Mouse (Mus musculus): Measurements from ENCODE around the gene Tnni3k. TPM values are rescaled to one million over a fixed set of nuclear protein-coding genes. Genes with fewer than 3 reads are reported as not detected.

Gene Tnni3k
- polyA plus RNA-seq, 1 experiment = not detected

DNA sequence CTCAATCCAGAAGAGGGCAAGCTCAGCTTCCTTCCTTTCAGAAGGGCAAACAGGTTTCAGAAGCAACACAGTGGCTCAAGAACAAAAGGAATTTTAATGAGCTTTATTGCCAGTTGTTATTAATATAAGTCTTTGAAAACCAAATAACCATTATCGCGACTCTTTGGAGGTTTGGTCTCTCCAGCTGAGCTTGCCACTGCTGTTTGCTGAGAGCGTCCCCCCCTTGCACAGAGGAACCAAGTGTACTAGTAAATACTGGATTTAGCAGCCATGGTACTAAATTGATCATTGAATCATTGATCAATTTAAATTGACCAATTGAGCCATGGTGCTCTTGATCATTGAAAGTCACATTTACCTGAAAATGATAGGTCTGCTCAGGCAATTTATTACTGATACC, 202.9 kb downstream of the Tnni3k start:
- H3K27me3 ChIP-seq (ENCODE audit: control insufficient read depth, insufficient read depth, low read length) = no peaks in the 10 kb centered on the region
- H3K27ac ChIP-seq (ENCODE audit: insufficient read depth, low read length) = no peak overlapping the region
- no peak for DNase-seq (ENCODE audit: low read depth in 1 of 2, low spot score in 2 of 2)
- no peak overlapping the region for H3K4me3 ChIP-seq (ENCODE audit: extremely low read depth, insufficient read depth, insufficient read length)
- TF ChIP-seq POLR2A (IDR thresholded peaks at IDR 0.05; ENCODE audit: low read depth, low read length) = no peak
- no peak for TF ChIP-seq CTCF (IDR thresholded peaks at IDR 0.05; ENCODE audit: extremely low read depth, insufficient read depth, insufficient read length, insufficient replicate concordance)
- 90% methylated on average over 3 of the region's 3 CpGs for WGBS
- H3K36me3 ChIP-seq (ENCODE audit: control insufficient read depth, insufficient read depth, low read length) = no peaks in the 10 kb centered on the region
- H3K4me1 ChIP-seq (ENCODE audit: control insufficient read depth, insufficient read depth, insufficient read length) = no peaks in the 10 kb centered on the region

DNA sequence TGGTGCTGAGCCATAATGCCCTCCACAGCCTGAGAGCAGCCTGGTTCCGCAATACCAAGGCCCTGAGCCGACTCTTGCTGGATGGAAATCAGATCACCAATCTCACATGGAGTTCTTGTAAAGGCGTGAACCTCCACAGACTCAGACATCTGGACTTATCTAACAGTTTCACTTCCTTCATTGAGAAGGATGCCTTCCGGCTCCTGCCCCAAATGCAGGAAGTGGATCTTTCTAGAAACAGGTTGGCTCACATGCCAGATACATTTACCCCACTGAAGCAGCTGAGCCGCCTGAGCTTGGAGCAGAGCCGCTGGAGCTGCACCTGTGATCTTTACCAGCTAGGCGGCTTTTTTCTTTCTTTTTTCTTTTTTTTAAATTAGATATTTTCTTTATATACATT, 213.0 kb downstream of the Tnni3k start:
- Histone ChIP-seq H3K4me1 (ENCODE audit: control insufficient read depth, insufficient read depth, insufficient read length) (no peaks in the 10 kb centered on the region), H3K4me3 (ENCODE audit: extremely low read depth, insufficient read depth, insufficient read length) (no peak overlapping the region), H3K27ac (ENCODE audit: insufficient read depth, low read length) (no peak overlapping the region), H3K27me3 (ENCODE audit: control insufficient read depth, insufficient read depth, low read length) (no peaks in the 10 kb centered on the region), H3K36me3 (ENCODE audit: control insufficient read depth, insufficient read depth, low read length) (no peaks in the 10 kb centered on the region)
- TF ChIP-seq CTCF (IDR thresholded peaks at IDR 0.05; ENCODE audit: extremely low read depth, insufficient read depth, insufficient read length, insufficient replicate concordance) = no peak
- TF ChIP-seq POLR2A (IDR thresholded peaks at IDR 0.05; ENCODE audit: low read depth, low read length) = no peak
- DNase-seq (ENCODE audit: low read depth in 1 of 2, low spot score in 2 of 2) = no peak
- 59% methylated on average over 7 of the region's 7 CpGs for WGBS

DNA sequence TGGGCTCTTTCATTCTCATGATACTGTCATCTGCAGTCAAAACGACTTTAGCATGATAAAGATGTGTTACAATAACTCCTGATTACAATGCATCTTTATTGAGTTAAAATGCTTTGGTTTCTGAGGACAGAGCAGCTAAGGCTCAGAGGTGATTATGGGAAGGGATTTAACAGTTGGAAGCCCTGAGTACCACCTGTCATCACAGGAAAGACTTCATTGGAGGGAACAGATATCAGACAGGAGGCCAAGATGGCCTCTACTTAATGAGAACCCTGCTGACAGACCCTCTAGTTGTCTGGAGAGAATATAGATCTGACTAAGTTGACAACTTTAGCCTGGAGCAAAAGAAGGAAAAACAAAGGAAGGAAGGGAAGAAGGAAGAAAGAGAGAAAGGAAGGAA, 214.1 kb downstream of the Tnni3k start:
- Histone ChIP-seq H3K4me3 (ENCODE audit: extremely low read depth, insufficient read depth, insufficient read length) (no peak overlapping the region), H3K4me1 (ENCODE audit: control insufficient read depth, insufficient read depth, insufficient read length) (no peaks in the 10 kb centered on the region), H3K27ac (ENCODE audit: insufficient read depth, low read length) (no peak overlapping the region), H3K27me3 (ENCODE audit: control insufficient read depth, insufficient read depth, low read length) (no peaks in the 10 kb centered on the region), H3K36me3 (ENCODE audit: control insufficient read depth, insufficient read depth, low read length) (no peaks in the 10 kb centered on the region)
- DNase-seq (ENCODE audit: low read depth in 1 of 2, low spot score in 2 of 2) = no peak
- WGBS = 75% methylated on average over 1 of the region's 1 CpGs
- TF ChIP-seq POLR2A (IDR thresholded peaks at IDR 0.05; ENCODE audit: low read depth, low read length) = no peak

DNA sequence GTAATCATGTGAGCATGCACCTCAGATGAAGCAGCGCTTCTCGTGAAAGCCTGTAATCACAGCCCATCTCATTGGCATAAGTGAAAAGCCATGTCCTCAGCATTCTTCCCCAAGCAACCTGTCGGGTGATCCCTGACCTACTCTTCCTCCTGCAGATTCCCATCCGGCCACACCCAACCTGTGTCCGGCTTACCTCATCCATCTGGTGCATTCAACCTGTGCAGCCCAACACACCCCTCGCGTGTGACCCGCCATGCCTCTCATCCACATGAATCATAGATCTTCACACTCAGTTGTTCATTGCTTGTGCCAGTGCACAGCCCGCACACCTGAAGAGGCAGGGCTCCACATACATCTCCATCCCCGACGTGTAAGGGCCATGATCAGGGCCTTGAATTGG, 217.3 kb downstream of the Tnni3k start:
- H3K36me3 ChIP-seq (ENCODE audit: control insufficient read depth, insufficient read depth, low read length) = no peaks in the 10 kb centered on the region
- TF ChIP-seq POLR2A (IDR thresholded peaks at IDR 0.05; ENCODE audit: low read depth, low read length) (no peak), CTCF (IDR thresholded peaks at IDR 0.05; ENCODE audit: extremely low read depth, insufficient read depth, insufficient read length, insufficient replicate concordance) (no peak)
- H3K27ac ChIP-seq (ENCODE audit: insufficient read depth, low read length) = no peak overlapping the region
- 91% methylated on average over 11 of the region's 11 CpGs for WGBS
- no peaks in the 10 kb centered on the region for H3K4me1 ChIP-seq (ENCODE audit: control insufficient read depth, insufficient read depth, insufficient read length)
- no peak for DNase-seq (ENCODE audit: low read depth in 1 of 2, low spot score in 2 of 2)
- no peak overlapping the region for H3K4me3 ChIP-seq (ENCODE audit: extremely low read depth, insufficient read depth, insufficient read length)
- H3K27me3 ChIP-seq (ENCODE audit: control insufficient read depth, insufficient read depth, low read length) = no peaks in the 10 kb centered on the region

DNA sequence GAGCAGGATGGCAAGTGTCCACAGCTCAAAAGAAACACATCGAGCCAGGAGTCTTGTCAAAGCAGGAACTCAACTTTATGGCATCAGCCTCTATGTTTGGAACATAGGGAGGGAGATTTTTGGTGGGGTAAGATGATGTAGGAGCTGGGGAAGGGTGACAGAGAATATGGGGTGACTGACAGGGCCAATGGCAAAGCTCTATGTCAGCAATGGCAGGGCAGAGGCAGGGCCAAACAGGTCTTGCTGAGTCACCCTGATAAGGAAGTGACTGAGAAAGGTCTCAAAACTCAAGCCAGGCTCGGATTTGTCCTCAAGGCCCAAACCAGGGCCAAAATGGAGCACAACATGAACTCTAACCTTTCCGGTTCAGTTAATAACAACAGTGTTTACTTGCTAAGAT, 219.1 kb downstream of the Tnni3k start:
- TF ChIP-seq CTCF (IDR thresholded peaks at IDR 0.05; ENCODE audit: extremely low read depth, insufficient read depth, insufficient read length, insufficient replicate concordance) (no peak), POLR2A (IDR thresholded peaks at IDR 0.05; ENCODE audit: low read depth, low read length) (no peak)
- Histone ChIP-seq H3K27me3 (ENCODE audit: control insufficient read depth, insufficient read depth, low read length) (no peaks in the 10 kb centered on the region), H3K4me1 (ENCODE audit: control insufficient read depth, insufficient read depth, insufficient read length) (no peaks in the 10 kb centered on the region), H3K27ac (ENCODE audit: insufficient read depth, low read length) (no peak overlapping the region), H3K36me3 (ENCODE audit: control insufficient read depth, insufficient read depth, low read length) (no peaks in the 10 kb centered on the region), H3K4me3 (ENCODE audit: extremely low read depth, insufficient read depth, insufficient read length) (no peak overlapping the region)
- no peak for DNase-seq (ENCODE audit: low read depth in 1 of 2, low spot score in 2 of 2)
- WGBS = 68% methylated on average over 3 of the region's 3 CpGs

DNA sequence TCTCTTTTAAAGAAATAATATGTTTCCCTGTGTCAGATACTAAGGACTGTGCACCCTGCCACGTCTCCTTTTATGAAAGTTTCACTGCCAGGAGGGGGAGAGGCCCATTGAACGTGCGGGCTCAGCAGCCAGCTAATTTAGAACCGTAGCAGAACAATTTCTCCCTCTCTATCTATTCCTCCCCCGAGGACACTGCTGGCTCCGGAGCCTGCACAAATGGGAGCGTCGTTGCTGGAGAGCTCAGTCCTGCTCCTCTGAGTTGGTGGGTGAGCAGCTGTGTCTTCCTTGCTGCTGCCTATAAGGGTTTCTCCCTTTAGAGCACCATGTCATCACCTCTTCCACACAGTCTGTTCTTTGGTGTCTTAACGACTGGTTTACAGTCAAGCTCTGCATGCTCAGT, 220.8 kb downstream of the Tnni3k start:
- no peak for TF ChIP-seq CTCF (IDR thresholded peaks at IDR 0.05; ENCODE audit: extremely low read depth, insufficient read depth, insufficient read length, insufficient replicate concordance)
- no peak for TF ChIP-seq POLR2A (IDR thresholded peaks at IDR 0.05; ENCODE audit: low read depth, low read length)
- Histone ChIP-seq H3K4me1 (ENCODE audit: control insufficient read depth, insufficient read depth, insufficient read length) (no peaks in the 10 kb centered on the region), H3K27ac (ENCODE audit: insufficient read depth, low read length) (no peak overlapping the region), H3K4me3 (ENCODE audit: extremely low read depth, insufficient read depth, insufficient read length) (no peak overlapping the region), H3K27me3 (ENCODE audit: control insufficient read depth, insufficient read depth, low read length) (no peaks in the 10 kb centered on the region), H3K36me3 (ENCODE audit: control insufficient read depth, insufficient read depth, low read length) (no peaks in the 10 kb centered on the region)
- no peak for DNase-seq (ENCODE audit: low read depth in 1 of 2, low spot score in 2 of 2)
- 81% methylated on average over 9 of the region's 9 CpGs for WGBS

DNA sequence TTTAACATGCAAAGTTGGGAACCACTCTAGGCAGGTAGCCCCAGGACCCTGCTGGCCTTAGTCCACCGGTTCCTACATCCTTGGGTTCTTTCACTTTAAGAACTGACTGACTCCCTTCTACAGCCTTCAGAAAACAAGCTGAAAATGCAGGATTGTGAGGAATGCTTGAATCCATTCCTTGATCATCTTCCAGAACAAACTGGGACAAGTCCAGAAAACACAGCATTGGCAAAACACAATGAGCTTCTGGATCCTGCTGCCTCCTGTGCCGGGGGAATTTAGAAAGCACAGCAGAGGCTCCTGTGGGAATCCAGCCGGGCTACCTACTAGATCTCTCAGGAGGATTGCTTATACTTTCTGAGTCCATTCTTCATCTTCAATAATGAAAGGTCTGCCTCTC, 229.5 kb downstream of the Tnni3k start:
- Histone ChIP-seq H3K4me1 (ENCODE audit: control insufficient read depth, insufficient read depth, insufficient read length) (no peaks in the 10 kb centered on the region), H3K36me3 (ENCODE audit: control insufficient read depth, insufficient read depth, low read length) (no peaks in the 10 kb centered on the region), H3K27me3 (ENCODE audit: control insufficient read depth, insufficient read depth, low read length) (no peaks in the 10 kb centered on the region), H3K27ac (ENCODE audit: insufficient read depth, low read length) (no peak overlapping the region), H3K4me3 (ENCODE audit: extremely low read depth, insufficient read depth, insufficient read length) (no peak overlapping the region)
- 85% methylated on average over 3 of the region's 3 CpGs for WGBS
- TF ChIP-seq CTCF (IDR thresholded peaks at IDR 0.05; ENCODE audit: extremely low read depth, insufficient read depth, insufficient read length, insufficient replicate concordance) (no peak), POLR2A (IDR thresholded peaks at IDR 0.05; ENCODE audit: low read depth, low read length) (no peak)
- no peak for DNase-seq (ENCODE audit: low read depth in 1 of 2, low spot score in 2 of 2)

Data from spleen, adult 2 months (tissue).